Mouse (Mus musculus) midbrain, embryonic 15.5 days (tissue): ENCODE measurements around the gene Btbd35f20. TPM values are rescaled to one million over a fixed set of nuclear protein-coding genes. Genes with fewer than 3 reads are reported as not detected.
"Not testable (repeated sequence)": the region's sequence is repeated elsewhere in the genome, so short reads cannot be mapped to it uniquely, and the experiment has no call there.

ENCODE experiments used
- ATAC-seq: fragments of 200-750 bp; cut with Nextera tagmentation; replicated peaks from 2 replicates; pipeline ENCODE4 v1.8.0; 2017; ENCODE audit warnings: moderate TSS enrichment
- H3K27ac ChIP-seq: fragments of 300-500 bp; sonication (generic); 2 replicates; pipeline ENCODE4 v1.5.1; 2015; ENCODE audit warnings: mild to moderate bottlenecking, inconsistent platforms
- H3K27me3 ChIP-seq: fragments of 300-500 bp; sonication (generic); replicated peaks from 2 replicates; pipeline ENCODE4 v1.6.1; 2015; ENCODE audit warnings: inconsistent platforms
- H3K36me3 ChIP-seq: fragments of 300-500 bp; sonication (generic); replicated peaks from 2 replicates; pipeline ENCODE4 v1.6.1; 2015; ENCODE audit warnings: inconsistent platforms
- H3K4me1 ChIP-seq: fragments of 300-500 bp; sonication (generic); 2 replicates; pipeline ENCODE4 v1.6.1; 2015; ENCODE audit warnings: inconsistent platforms
- H3K4me2 ChIP-seq: fragments of 300-500 bp; sonication (generic); 2 replicates; pipeline ENCODE4 v1.6.1; 2015; ENCODE audit warnings: inconsistent platforms, mild to moderate bottlenecking, moderate library complexity
- H3K4me3 ChIP-seq: fragments of 300-500 bp; sonication (generic); 2 replicates; pipeline ENCODE4 v1.5.1; 2015; ENCODE audit warnings: mild to moderate bottlenecking, inconsistent platforms
- H3K9ac ChIP-seq: fragments of 300-500 bp; sonication (generic); 2 replicates; pipeline ENCODE4 v1.6.1; 2015; ENCODE audit warnings: mild to moderate bottlenecking, inconsistent platforms
- H3K9me3 ChIP-seq: fragments of 300-500 bp; sonication (generic); 2 replicates; pipeline ENCODE4 v1.6.1; 2016; ENCODE audit warnings: inconsistent platforms
- WGBS: fragments of 180-500 bp; shearing (Covaris S2); methylation state at CpG from one replicate; pipeline ENCODE4 v1.1.7; 2015; ENCODE audit warnings: mixed read lengths; 5-methylcytosine and 5-hydroxymethylcytosine counted together
- polyA plus RNA-seq: library from polyadenylated mRNA; unstranded; fragments of >200 nt; fragmentation: Nextera tagmentation; extraction: Ambion mirVana; gene quantifications from 2 replicates; pipeline ENCODE4 v1.2.1, GENCODE M21; 2015

The Btbd35f20 gene
- polyA plus RNA-seq, result not detected in 2 replicates

- H3K4me3 ChIP-seq, H3K27ac ChIP-seq, H3K9ac ChIP-seq, ATAC-seq, H3K9me3 ChIP-seq, H3K4me2 ChIP-seq, H3K4me1 ChIP-seq, H3K36me3 ChIP-seq, H3K27me3 ChIP-seq: not testable (repeated sequence)
- WGBS, result no CpG with 5 or more reads among the region's 4 CpGs
Observed at GRCm38 (mm10) chrX:4291145-4291544, at the start of gene Btbd35f20. Gene Btbd35f20, minus strand, starts transcription at chrX:4291245.

Other genes starting within 250 kb of the Btbd35f20 start
- gene Btbd35f28, start 94.7 kb downstream of the Btbd35f20 start, polyA plus RNA-seq, result not detected in 2 replicates
- gene Btbd35f17, start 79.4 kb upstream of the Btbd35f20 start, polyA plus RNA-seq, result not detected in 2 replicates